Mouse (Mus musculus): ENCODE data around the gene Mfsd12.

DNA sequence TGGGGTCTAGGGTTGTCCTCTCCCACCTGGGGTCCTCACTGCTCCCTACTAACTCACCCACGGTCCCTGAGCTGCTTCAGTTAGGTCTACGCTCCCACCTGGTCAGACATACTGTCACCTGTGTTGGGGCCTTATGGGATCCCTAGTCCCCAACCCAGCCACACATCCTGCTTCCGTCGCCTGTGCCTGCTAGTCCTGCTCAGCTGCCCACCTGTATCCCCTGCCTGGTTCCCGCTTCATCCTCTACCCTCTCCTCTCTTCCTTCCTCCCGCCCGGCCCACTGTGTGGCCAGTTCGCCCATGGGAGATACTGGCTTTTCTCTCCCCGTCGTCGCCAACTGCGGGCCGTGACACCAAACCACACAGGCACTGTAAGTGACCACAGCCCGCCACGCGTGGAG is 41.7 kb upstream of the Mfsd12 start:
- TF ChIP-seq POLR2A (IDR thresholded peaks at IDR 0.05; ENCODE audit: borderline replicate concordance, low read depth, low read length) (no peak), CTCF (IDR thresholded peaks at IDR 0.05; ENCODE audit: low read depth, low read length) (no peak)

Measured in bone marrow macrophage, adult 2 months (primary cell).